Mouse (Mus musculus) bone marrow macrophage, adult 2 months (primary cell): ENCODE results near the gene C2cd2l.

ENCODE experiments used
- CTCF ChIP-seq: IDR thresholded peaks from 2 replicates; pipeline ENCODE4 v1.5.1; 2012; ENCODE audit warnings: low read depth, mild to moderate bottlenecking, low read length, moderate library complexity
- POLR2A ChIP-seq: IDR thresholded peaks from 2 replicates; pipeline ENCODE4 v1.6.1; 2012; ENCODE audit warnings: mild to moderate bottlenecking, low read depth, low read length, borderline replicate concordance

GRCm38 (mm10) chr9:44311136-44312134, 8.7 kb downstream of the C2cd2l start:
- TF ChIP-seq CTCF (no peak), POLR2A (no peak)
